Mouse (Mus musculus): ENCODE data around the gene Tnnc1.

- TF ChIP-seq CTCF (IDR thresholded peaks at IDR 0.05) (no peak), EP300 (IDR thresholded peaks at IDR 0.05) (no peak)
These were observed 14.3 kb upstream of the Tnnc1 start for GRCm38 (mm10) chr14:31193791-31194190.

All from lung, postnatal 0 days (tissue).